Comparison of ENCODE assay signal across 8 mouse cellular contexts in genomic region chr11:96822675-96823470, GRCm38 (mm10). TPM values are rescaled to one million over a fixed set of nuclear protein-coding genes. Genes with fewer than 3 reads are reported as not detected.
DNase-seq lines count a peak whose midpoint lies in the region; ATAC-seq and TF ChIP-seq lines count a peak whose summit lies in the region.

No protein-coding gene starts in this region.

- no peaks in the 10 kb centered on the region for H3K9me3 ChIP-seq in hindbrain, embryonic 11.5 days (ENCODE audit: control insufficient read depth, low read length)
- H3K9me3 ChIP-seq in liver, embryonic 15.5 days (replicated peaks), result no peaks in the 10 kb centered on the region

- WGBS in hindbrain, embryonic 11.5 days, result 50% methylated on average over 4 of the region's 4 CpGs
- WGBS in liver, embryonic 15.5 days (ENCODE audit: insufficient replicate concordance), result 45% methylated on average over 4 of the region's 4 CpGs

- peak overlapping the region; percentile 73 for H3K4me3 ChIP-seq in layer of hippocampus, adult 2 months
- H3K4me3 ChIP-seq in hindbrain, embryonic 11.5 days (ENCODE audit: low read depth, low read length), result peak overlapping the region; percentile 46; the same call in 1 of the 2 replicates
- peak overlapping the region; percentile 55 for H3K4me3 ChIP-seq in liver, embryonic 15.5 days (replicated peaks)

- no peak for TF ChIP-seq CTCF in layer of hippocampus, adult 2 months (conservative IDR thresholded peaks at IDR 0.05)

- H3K27ac ChIP-seq in layer of hippocampus, adult 2 months, result peak overlapping the region; percentile 97
- no peak overlapping the region for H3K27ac ChIP-seq in hindbrain, embryonic 11.5 days (ENCODE audit: low read depth, low read length)
- peak overlapping the region; percentile 42; the same call in 1 of the 2 replicates for H3K27ac ChIP-seq in liver, embryonic 15.5 days (replicated peaks)

- no peak for DNase-seq in layer of hippocampus, adult 2 months (ENCODE audit: low spot score in 2 of 2)
- no peak for DNase-seq in layer of hippocampus, adult 18-20 months (ENCODE audit: low spot score in 2 of 2)
- DNase-seq in adrenal gland, postnatal 14 days, result peak; percentile 84
- DNase-seq in hindbrain, embryonic 11.5 days (ENCODE audit: low spot score), result no peak
- peak; percentile 80 for DNase-seq in splenic B cell, adult 2 months (ENCODE audit: low read depth, low spot score)
- DNase-seq in urinary bladder, postnatal 36 days (ENCODE audit: low spot score in 2 of 2), result no peak
- DNase-seq in thymus, postnatal 25 days, result no peak

- peaks cover 12% of the 10 kb centered on the region for H3K4me1 ChIP-seq in hindbrain, embryonic 11.5 days (replicated peaks; ENCODE audit: control insufficient read depth, insufficient read depth, low read length)
- H3K4me1 ChIP-seq in liver, embryonic 15.5 days (replicated peaks), result peaks cover 58% of the 10 kb centered on the region

- H3K36me3 ChIP-seq in hindbrain, embryonic 11.5 days (ENCODE audit: control insufficient read depth, insufficient read depth, low read length), result peaks cover 16% of the 10 kb centered on the region; the same call in 1 of the 2 replicates
- H3K36me3 ChIP-seq in liver, embryonic 15.5 days (replicated peaks), result peaks cover 84% of the 10 kb centered on the region
- peaks cover 11% of the 10 kb centered on the region for H3K36me3 ChIP-seq in splenic B cell, adult 2 months (ENCODE audit: control insufficient read depth, insufficient read depth, low read length, poor library complexity, severe bottlenecking)

- no peak for ATAC-seq in hindbrain, embryonic 11.5 days (ENCODE audit: low FRiP score)
- 0 out of 2 replicates have a peak, but pooled peaks have one; percentile 5 for ATAC-seq in liver, embryonic 15.5 days (ENCODE audit: insufficient read depth)

- H3K27me3 ChIP-seq in hindbrain, embryonic 11.5 days (ENCODE audit: control insufficient read depth, insufficient read depth, low read length), result no peaks in the 10 kb centered on the region
- H3K27me3 ChIP-seq in liver, embryonic 15.5 days, result no peaks in the 10 kb centered on the region
- no peaks in the 10 kb centered on the region for H3K27me3 ChIP-seq in splenic B cell, adult 2 months (ENCODE audit: control insufficient read depth, insufficient read depth, low read length, poor library complexity, severe bottlenecking)

- peak overlapping the region; percentile 90 for H3K4me2 ChIP-seq in hindbrain, embryonic 11.5 days (replicated peaks; ENCODE audit: low read depth, low read length)
- peak overlapping the region; percentile 82 for H3K4me2 ChIP-seq in liver, embryonic 15.5 days

- 0 out of 2 replicates have a peak overlapping the region, but pooled peaks have one; percentile 11 for H3K9ac ChIP-seq in hindbrain, embryonic 11.5 days (ENCODE audit: low read depth, low read length)
- no peak overlapping the region for H3K9ac ChIP-seq in liver, embryonic 15.5 days

RNA-seq across cellular contexts. Expression of gene Nfe2l1, which starts 6.9 kb away (rescaled TPM):
- total RNA-seq in layer of hippocampus, adult 2 months (2021), result 100 to 1,000 TPM; 221 to 229 TPM
- 100 to 1,000 TPM; 241 to 242 TPM for total RNA-seq in layer of hippocampus, adult 18-20 months (2021)
- 362 and 371 TPM in 2 replicates for total RNA-seq in adrenal gland, postnatal 14 days (2021)
- polyA plus RNA-seq in hindbrain, embryonic 11.5 days (2014; fragmentation: Nextera tagmentation; extraction: Ambion mirVana), result 27.9 and 35.2 TPM in 2 replicates
- 18.8 and 20.8 TPM in 2 replicates for polyA plus RNA-seq in liver, embryonic 15.5 days (2015; fragmentation: Nextera tagmentation; extraction: Ambion mirVana)

RNA-seq across cellular contexts. Expression of gene Copz2, which starts 26.8 kb away (rescaled TPM):
- total RNA-seq in layer of hippocampus, adult 2 months (2021), result 1 to 10 TPM; 5.9 to 7.0 TPM
- total RNA-seq in layer of hippocampus, adult 18-20 months (2021), result 1 to 10 TPM; 6.5 to 8.2 TPM
- total RNA-seq in adrenal gland, postnatal 14 days (2021), result 39.8 and 43.7 TPM in 2 replicates
- polyA plus RNA-seq in hindbrain, embryonic 11.5 days (2014; fragmentation: Nextera tagmentation; extraction: Ambion mirVana), result 49.6 and 62.8 TPM in 2 replicates
- polyA plus RNA-seq in liver, embryonic 15.5 days (2015; fragmentation: Nextera tagmentation; extraction: Ambion mirVana), result 21.1 and 21.4 TPM in 2 replicates

RNA-seq across cellular contexts. Expression of gene Cbx1, which starts 33.9 kb away (rescaled TPM):
- total RNA-seq in layer of hippocampus, adult 2 months (2021), result 10 to 100 TPM; 44.6 to 47.4 TPM
- 10 to 100 TPM; 48.5 to 48.9 TPM for total RNA-seq in layer of hippocampus, adult 18-20 months (2021)
- 69.8 and 78.1 TPM in 2 replicates for total RNA-seq in adrenal gland, postnatal 14 days (2021)
- 147 and 158 TPM in 2 replicates for polyA plus RNA-seq in hindbrain, embryonic 11.5 days (2014; fragmentation: Nextera tagmentation; extraction: Ambion mirVana)
- polyA plus RNA-seq in liver, embryonic 15.5 days (2015; fragmentation: Nextera tagmentation; extraction: Ambion mirVana), result 26.1 and 29.8 TPM in 2 replicates

RNA-seq across cellular contexts. Expression of gene Snx11, which starts 45.5 kb away (rescaled TPM):
- 10 to 100 TPM; 52.5 to 56.7 TPM for total RNA-seq in layer of hippocampus, adult 2 months (2021)
- 10 to 100 TPM; 50.1 to 52.1 TPM for total RNA-seq in layer of hippocampus, adult 18-20 months (2021)
- total RNA-seq in adrenal gland, postnatal 14 days (2021), result 23.4 and 27.2 TPM in 2 replicates
- 13.8 and 14.4 TPM in 2 replicates for polyA plus RNA-seq in hindbrain, embryonic 11.5 days (2014; fragmentation: Nextera tagmentation; extraction: Ambion mirVana)
- 8.6 and 8.7 TPM in 2 replicates for polyA plus RNA-seq in liver, embryonic 15.5 days (2015; fragmentation: Nextera tagmentation; extraction: Ambion mirVana)

Comparison
In these comparisons a context has a peak if more than half of its experiments do, and no peak if none do; other contexts are left out.
1. DNase-seq: peak in adrenal gland, postnatal 14 days (single experiment) and splenic B cell, adult 2 months (single experiment); none in layer of hippocampus, adult 2 months (0 of 2), layer of hippocampus, adult 18-20 months (0 of 2), hindbrain, embryonic 11.5 days (single experiment), urinary bladder, postnatal 36 days (0 of 2) and thymus, postnatal 25 days (single experiment).
2. Peak in every context shown above with its lines, with median percentiles within 50 percentile points of each other: H3K4me3 ChIP-seq.